Mouse (Mus musculus) stomach, postnatal 0 days (tissue): ENCODE data around the gene Mypop. TPM values are rescaled to one million over a fixed set of nuclear protein-coding genes. Genes with fewer than 3 reads are reported as not detected.

Experiments
- ATAC-seq: fragments of 200-750 bp; cut with Nextera tagmentation; 2 replicates; pipeline ENCODE4 v1.8.0; 2017; ENCODE audit not compliant: low FRiP score, low TSS enrichment
- DNase-seq: peaks from one replicate; pipeline ENCODE4 v3.0.0-alpha.2; 2016; ENCODE audit warnings: low spot score
- H3K27ac ChIP-seq: fragments of 300-500 bp; sonication (generic); replicated peaks from 2 replicates; pipeline ENCODE4 v1.5.1; 2014; ENCODE audit warnings: mild to moderate bottlenecking, control low read depth
- H3K27me3 ChIP-seq: fragments of 300-500 bp; sonication (generic); 2 replicates; pipeline ENCODE4 v1.6.1; 2014; ENCODE audit warnings: low read length; ENCODE audit not compliant: control insufficient read depth, insufficient read depth
- H3K36me3 ChIP-seq: fragments of 300-500 bp; sonication (generic); 2 replicates; pipeline ENCODE4 v1.6.1; 2014; ENCODE audit warnings: low read length, mixed read lengths; ENCODE audit not compliant: control insufficient read depth, insufficient read depth
- H3K4me1 ChIP-seq: fragments of 300-500 bp; sonication (generic); replicated peaks from 2 replicates; pipeline ENCODE4 v1.6.1; 2014; ENCODE audit warnings: antibody characterized with exemption; ENCODE audit not compliant: control insufficient read depth, insufficient read depth
- H3K4me2 ChIP-seq: fragments of 300-500 bp; sonication (generic); replicated peaks from 2 replicates; pipeline ENCODE4 v1.6.1; 2014; ENCODE audit warnings: low read depth, mild to moderate bottlenecking, control low read depth, moderate library complexity
- H3K4me3 ChIP-seq: fragments of 300-500 bp; sonication (generic); 2 replicates; pipeline ENCODE4 v1.5.1; 2014; ENCODE audit warnings: low read depth, low read length, control low read depth
- H3K9ac ChIP-seq: fragments of 300-500 bp; sonication (generic); 2 replicates; pipeline ENCODE4 v1.6.1; 2014; ENCODE audit warnings: mild to moderate bottlenecking, low read length, control low read depth, mixed read lengths
- H3K9me3 ChIP-seq: fragments of 300-500 bp; sonication (generic); 2 replicates; pipeline ENCODE4 v1.6.1; 2016; ENCODE audit warnings: low read length; ENCODE audit not compliant: control insufficient read depth
- CTCF ChIP-seq: IDR thresholded peaks from 2 replicates; pipeline ENCODE4 v1.5.1; 2016; ENCODE audit warnings: antibody characterized with exemption, low read depth, mild to moderate bottlenecking, moderate library complexity
- EP300 ChIP-seq: optimal IDR thresholded peaks from 2 replicates; pipeline ENCODE3; 2016; ENCODE audit warnings: antibody characterized with exemption
- WGBS: fragments of 180-500 bp; shearing (Covaris S2); extraction: QIAGEN DNeasy Blood & Tissue Kit; methylation state at CpG from one replicate; pipeline ENCODE4 v1.1.7; 2014; 5-methylcytosine and 5-hydroxymethylcytosine counted together
- polyA plus RNA-seq: library from polyadenylated mRNA; unstranded; fragments of >200 nt; fragmentation: Nextera tagmentation; extraction: Ambion mirVana; gene quantifications from 2 replicates; pipeline ENCODE4 v1.2.1, GENCODE M21; 2015

Gene Mypop
- polyA plus RNA-seq, 1 experiment from 2014 or later: 1.4 TPM

- no peak overlapping the region for H3K9ac ChIP-seq
- no peaks in the 10 kb centered on the region for H3K4me1 ChIP-seq
- no peaks in the 10 kb centered on the region for H3K27me3 ChIP-seq
- no peak overlapping the region for H3K4me3 ChIP-seq
- no peak for DNase-seq
- no peaks in the 10 kb centered on the region for H3K9me3 ChIP-seq
- TF ChIP-seq EP300: no peak
- H3K36me3 ChIP-seq: peaks cover 49% of the 10 kb centered on the region
- ATAC-seq: no peak
- WGBS: 94% methylated on average over 6 of the region's 6 CpGs
- no peak overlapping the region for H3K4me2 ChIP-seq
- no peak overlapping the region for H3K27ac ChIP-seq
These were observed 53.6 kb downstream of the Mypop start for GRCm38 (mm10) chr7:19044616-19045015.

DNA sequence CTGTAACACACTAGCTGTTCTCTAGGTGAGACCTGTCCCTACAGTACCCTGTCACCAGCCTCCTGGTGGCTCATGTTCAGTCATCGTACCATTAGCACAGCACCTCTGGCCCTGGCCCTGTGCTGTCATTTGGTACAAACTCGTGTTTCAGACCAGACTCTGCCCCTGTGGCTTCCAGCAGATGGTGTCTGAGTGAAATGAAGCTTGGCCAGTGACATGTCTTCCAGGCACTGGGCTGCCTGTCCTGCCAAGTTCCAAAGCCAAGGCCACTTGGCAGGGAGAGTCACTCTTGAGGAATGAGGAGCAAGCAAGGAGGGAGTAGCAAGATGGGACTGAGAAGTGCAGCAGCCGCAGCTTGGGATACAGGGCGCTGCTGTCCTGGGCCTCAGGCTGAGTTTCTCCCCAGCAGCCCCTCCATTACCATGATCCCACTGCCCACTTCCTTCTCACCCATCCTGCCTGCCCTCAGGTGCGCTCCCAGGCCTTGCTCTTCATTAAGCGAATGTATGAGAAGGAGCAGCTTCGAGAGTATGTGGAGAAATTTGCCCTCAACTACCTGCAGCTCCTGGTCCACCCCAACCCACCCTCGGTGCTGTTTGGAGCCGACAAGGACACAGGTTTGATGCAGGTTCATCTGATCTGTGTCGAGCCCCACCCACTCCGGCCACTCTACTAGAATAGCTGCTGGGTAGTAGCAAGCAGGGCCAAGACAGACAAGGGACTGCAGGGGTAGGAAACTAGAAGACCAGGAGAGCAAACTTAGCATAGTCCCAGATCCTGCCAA lies 55.4 kb downstream of the Mypop start:
- DNase-seq (no peak), ATAC-seq (no peak)
- Histone ChIP-seq H3K27ac (no peak overlapping the region), H3K4me1 (no peaks in the 10 kb centered on the region), H3K9me3 (no peaks in the 10 kb centered on the region), H3K27me3 (no peaks in the 10 kb centered on the region), H3K4me2 (no peak overlapping the region), H3K36me3 (peaks cover 42% of the 10 kb centered on the region), H3K4me3 (no peak overlapping the region), H3K9ac (no peak overlapping the region)
- TF ChIP-seq CTCF: no peak
- no peak for TF ChIP-seq EP300
- 90% methylated on average over 11 of the region's 11 CpGs for WGBS

- no peak overlapping the region for H3K4me3 ChIP-seq
- H3K36me3 ChIP-seq: peaks cover 34% of the 10 kb centered on the region
- H3K4me1 ChIP-seq: no peaks in the 10 kb centered on the region
- no peaks in the 10 kb centered on the region for H3K27me3 ChIP-seq
- no peaks in the 10 kb centered on the region for H3K9me3 ChIP-seq
- H3K27ac ChIP-seq: no peak overlapping the region
- no peak for ATAC-seq
- 84% methylated on average over 14 of the region's 14 CpGs for WGBS
- no peak overlapping the region for H3K9ac ChIP-seq
- no peak for DNase-seq
- no peak overlapping the region for H3K4me2 ChIP-seq
- no peak for TF ChIP-seq CTCF
- TF ChIP-seq EP300: no peak
These were observed 57.0 kb downstream of the Mypop start for GRCm38 (mm10) chr7:19048006-19048527.

DNA sequence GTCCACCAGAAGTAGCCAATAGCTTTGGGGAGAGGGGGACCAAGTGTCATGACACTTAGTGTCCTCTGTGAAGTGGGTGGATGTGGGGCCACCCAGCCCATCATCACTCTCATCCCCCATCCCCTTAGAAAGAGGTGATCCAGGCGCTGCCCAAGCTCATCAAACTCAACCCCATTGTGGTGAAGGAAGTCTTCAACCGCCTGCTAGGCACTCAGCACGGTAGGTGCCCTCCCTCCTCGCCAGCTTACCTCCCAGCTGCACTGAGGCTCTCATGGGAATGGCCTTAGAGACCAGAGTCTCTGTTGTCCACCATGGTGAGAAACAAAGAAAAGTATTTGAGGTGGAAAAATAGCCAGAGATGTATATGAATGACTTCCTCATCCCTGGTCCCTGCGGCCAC lies 58.2 kb downstream of the Mypop start:
- Histone ChIP-seq H3K9me3 (no peaks in the 10 kb centered on the region), H3K27ac (no peak overlapping the region), H3K27me3 (no peaks in the 10 kb centered on the region), H3K4me3 (no peak overlapping the region), H3K4me2 (no peak overlapping the region), H3K4me1 (no peaks in the 10 kb centered on the region), H3K36me3 (peaks cover 28% of the 10 kb centered on the region), H3K9ac (no peak overlapping the region)
- TF ChIP-seq EP300 (no peak), CTCF (no peak)
- ATAC-seq (no peak), DNase-seq (no peak)
- WGBS: 88% methylated on average over 5 of the region's 5 CpGs

DNA sequence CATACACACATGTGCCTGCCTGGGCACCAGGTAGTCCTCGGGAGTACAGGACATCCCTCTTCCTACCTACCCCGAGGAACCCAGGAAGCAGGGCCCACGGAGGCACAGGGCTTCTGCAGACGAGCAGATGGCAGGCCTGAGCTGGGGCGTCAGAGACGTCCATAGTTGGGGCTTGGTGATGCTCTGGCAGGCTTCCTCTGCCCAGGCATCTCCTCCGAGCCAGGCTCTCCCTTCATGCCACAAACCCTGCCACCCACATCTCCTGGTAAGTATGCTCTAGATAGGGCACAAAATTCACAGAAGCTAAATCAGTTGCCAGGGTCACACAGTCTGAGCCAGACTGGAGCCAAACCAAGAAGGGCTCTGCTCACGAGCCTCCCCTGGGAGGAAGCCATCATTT lies 59.1 kb downstream of the Mypop start:
- WGBS: 80% methylated on average over 8 of the region's 8 CpGs
- no peak for ATAC-seq
- H3K36me3 ChIP-seq: peaks cover 24% of the 10 kb centered on the region

DNA sequence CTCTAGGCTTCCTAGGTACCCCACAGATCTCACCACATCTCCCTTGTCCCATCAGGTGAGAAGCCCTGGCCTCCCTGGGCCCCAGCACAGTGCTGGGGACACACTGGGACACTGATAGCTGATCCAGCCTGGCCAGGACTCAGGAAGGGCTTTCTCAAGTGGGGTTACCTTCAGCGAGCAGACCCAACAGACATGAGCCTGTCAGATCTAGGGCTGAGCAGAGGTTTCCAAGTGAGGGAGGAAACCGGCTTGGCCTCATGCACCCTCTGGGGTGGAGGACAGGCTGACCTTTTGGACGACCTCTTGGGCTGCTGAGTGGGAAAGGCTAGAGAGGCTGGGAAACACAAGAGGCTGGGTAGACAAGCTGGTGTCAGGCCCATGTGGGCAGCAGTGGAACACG lies 60.1 kb downstream of the Mypop start:
- ATAC-seq (no peak), DNase-seq (no peak)
- 65% methylated on average over 4 of the region's 4 CpGs for WGBS
- no peak for TF ChIP-seq CTCF
- TF ChIP-seq EP300: no peak
- Histone ChIP-seq H3K4me3 (no peak overlapping the region), H3K9ac (no peak overlapping the region), H3K4me2 (no peak overlapping the region), H3K27me3 (no peaks in the 10 kb centered on the region), H3K36me3 (peaks cover 24% of the 10 kb centered on the region), H3K27ac (no peak overlapping the region), H3K4me1 (no peaks in the 10 kb centered on the region), H3K9me3 (no peaks in the 10 kb centered on the region)

More for the DNA sequence above, 59.1 kb downstream of the Mypop start:
- no peaks in the 10 kb centered on the region for H3K4me1 ChIP-seq
- no peak overlapping the region for H3K4me3 ChIP-seq
- H3K9me3 ChIP-seq: no peaks in the 10 kb centered on the region
- H3K27me3 ChIP-seq: no peaks in the 10 kb centered on the region
- H3K4me2 ChIP-seq: no peak overlapping the region
- H3K9ac ChIP-seq: no peak overlapping the region
- DNase-seq: no peak
- TF ChIP-seq EP300: no peak
- no peak for TF ChIP-seq CTCF
- no peak overlapping the region for H3K27ac ChIP-seq

Other genes with a start within 250 kb of the Mypop start
- not detected in 2 replicates for gene Psg19, start 192.7 kb upstream of the Mypop start, polyA plus RNA-seq
- gene Psg17, start 169.6 kb upstream of the Mypop start, polyA plus RNA-seq: 0.06 and 0.08 TPM in 2 replicates
- 1.3 and 1.4 TPM in 2 replicates for gene Mill2, start 151.3 kb upstream of the Mypop start, polyA plus RNA-seq
- 103 and 110 TPM in 2 replicates for gene Pglyrp1, start 119.9 kb upstream of the Mypop start, polyA plus RNA-seq
- 15.4 and 19.1 TPM in 2 replicates for gene Ccdc61, start 80.8 kb upstream of the Mypop start, polyA plus RNA-seq
- 0.18 and 0.22 TPM in 2 replicates for gene Nova2, start 65.4 kb upstream of the Mypop start, polyA plus RNA-seq
- not detected in 2 replicates for gene Nanos2, start 3.8 kb upstream of the Mypop start, polyA plus RNA-seq
- 9.8 and 12.0 TPM in 2 replicates for gene Irf2bp1, start 12.8 kb downstream of the Mypop start, polyA plus RNA-seq
- gene Foxa3, start 32.3 kb downstream of the Mypop start, polyA plus RNA-seq: 39.2 and 46.0 TPM in 2 replicates
- 9.1 and 9.6 TPM in 2 replicates for gene Sympk, start 33.1 kb downstream of the Mypop start, polyA plus RNA-seq
- not detected in 2 replicates for gene Rsph6a, start 63.4 kb downstream of the Mypop start, polyA plus RNA-seq
- 4.5 and 7.0 TPM in 2 replicates for gene Dmwd, start 85.0 kb downstream of the Mypop start, polyA plus RNA-seq
- gene Dmpk, start 92.6 kb downstream of the Mypop start, polyA plus RNA-seq: 91.3 and 103 TPM in 2 replicates
- gene Six5, start 103.3 kb downstream of the Mypop start, polyA plus RNA-seq: 6.1 and 7.7 TPM in 2 replicates
- gene Gm4969, start 127.1 kb downstream of the Mypop start, polyA plus RNA-seq: 0.72 and 0.76 TPM in 2 replicates
- 6.5 and 6.7 TPM in 2 replicates for gene Fbxo46, start 128.6 kb downstream of the Mypop start, polyA plus RNA-seq
- gene Qpctl, start 158.0 kb downstream of the Mypop start, polyA plus RNA-seq: 11.3 and 11.8 TPM in 2 replicates
- gene Snrpd2, start 158.5 kb downstream of the Mypop start, polyA plus RNA-seq: 96.9 and 103 TPM in 2 replicates
- 0.22 and 0.27 TPM in 2 replicates for gene Gipr, start 174.9 kb downstream of the Mypop start, polyA plus RNA-seq
- gene Eml2, start 185.2 kb downstream of the Mypop start, polyA plus RNA-seq: 8.4 and 8.8 TPM in 2 replicates
- gene Gpr4, start 221.3 kb downstream of the Mypop start, polyA plus RNA-seq: 0.85 and 1.3 TPM in 2 replicates
- gene Opa3, start 237.1 kb downstream of the Mypop start, polyA plus RNA-seq: 20.3 and 20.7 TPM in 2 replicates